Mouse (Mus musculus) gastrocnemius, postnatal 25 days (tissue): Measurements from ENCODE around the gene Gprc5d. TPM values are rescaled to one million over a fixed set of nuclear protein-coding genes. Genes with fewer than 3 reads are reported as not detected.
A peak's percentile ranks its signal among the peaks of the same experiment; 100 is the strongest.

ENCODE experiments used
- DNase-seq: peaks from one replicate; pipeline ENCODE4 v3.0.0; 2022
- total RNA-seq, 2 experiments: library from RNA; stranded (reverse); gene quantifications; 1 replicate in 1 of 2; 2 replicates in 1 of 2; pipeline ENCODE4 v1.2.3; 2021

Gprc5d gene
- total RNA-seq, 2 experiments from 2014 or later: not detected

GRCm38 (mm10) chr6:135135735-135136134 is 17.7 kb upstream of the Gprc5d start:
- no peak for DNase-seq

GRCm38 (mm10) chr6:135133486-135133885 is 15.4 kb upstream of the Gprc5d start:
- DNase-seq: no peak

- no peak for DNase-seq
Measured at GRCm38 (mm10) chr6:135133086-135133485, 15.0 kb upstream of the Gprc5d start.

GRCm38 (mm10) chr6:135124755-135125380 is 6.8 kb upstream of the Gprc5d start:
- DNase-seq: no peak

- DNase-seq: no peak
Measured at GRCm38 (mm10) chr6:135116479-135116878, 1.6 kb downstream of the Gprc5d start.

GRCm38 (mm10) chr6:135113114-135113436 is 5.0 kb downstream of the Gprc5d start:
- no peak for DNase-seq

- no peak for DNase-seq
Measured at GRCm38 (mm10) chr6:135112411-135113113, 5.5 kb downstream of the Gprc5d start.

GRCm38 (mm10) chr6:135107014-135107413 is 11.1 kb downstream of the Gprc5d start:
- no peak for DNase-seq

- no peak for DNase-seq
Measured at GRCm38 (mm10) chr6:135102736-135103303, 15.3 kb downstream of the Gprc5d start.

- no peak for DNase-seq
Measured at GRCm38 (mm10) chr6:135100787-135101472, 17.2 kb downstream of the Gprc5d start.

- DNase-seq: no peak
Measured at GRCm38 (mm10) chr6:135092798-135093470, 25.1 kb downstream of the Gprc5d start.

GRCm38 (mm10) chr6:135090661-135091060 is 27.4 kb downstream of the Gprc5d start:
- DNase-seq: no peak

- DNase-seq: no peak
Measured at GRCm38 (mm10) chr6:135089786-135090185, 28.3 kb downstream of the Gprc5d start.

GRCm38 (mm10) chr6:135087721-135088451 is 30.2 kb downstream of the Gprc5d start:
- peak; percentile 56 for DNase-seq

GRCm38 (mm10) chr6:135085703-135086102 is 32.4 kb downstream of the Gprc5d start:
- DNase-seq: no peak

- no peak for DNase-seq
Measured at GRCm38 (mm10) chr6:135083991-135084502, 34.0 kb downstream of the Gprc5d start.

- no peak for DNase-seq
Measured at GRCm38 (mm10) chr6:135078420-135078819, 39.7 kb downstream of the Gprc5d start.

GRCm38 (mm10) chr6:135076202-135076601 is 41.9 kb downstream of the Gprc5d start:
- no peak for DNase-seq

- no peak for DNase-seq
Measured at GRCm38 (mm10) chr6:135074405-135074947, 43.6 kb downstream of the Gprc5d start.

GRCm38 (mm10) chr6:135070347-135070746 is 47.7 kb downstream of the Gprc5d start:
- no peak for DNase-seq

GRCm38 (mm10) chr6:135069856-135070255 is 48.2 kb downstream of the Gprc5d start:
- no peak for DNase-seq
